Mouse (Mus musculus) midbrain, postnatal 0 days (tissue): Measurements from ENCODE around the gene Pecr. TPM values are rescaled to one million over a fixed set of nuclear protein-coding genes. Genes with fewer than 3 reads are reported as not detected.
"Not testable (repeated sequence)": the region's sequence is repeated elsewhere in the genome, so short reads cannot be mapped to it uniquely, and the experiment has no call there.

Experiments
- ATAC-seq: fragments of 200-750 bp; cut with Nextera tagmentation; 2 replicates; pipeline ENCODE4 v1.8.0; 2017; ENCODE audit warnings: moderate number of reproducible peaks, mild to moderate bottlenecking, moderate TSS enrichment, moderate library complexity; ENCODE audit not compliant: low FRiP score
- DNase-seq: peaks from one replicate; pipeline ENCODE4 v3.0.0-alpha.2; 2015; ENCODE audit warnings: low spot score
- H3K27ac ChIP-seq: fragments of 300-500 bp; sonication (generic); 2 replicates; pipeline ENCODE4 v1.5.1; 2014; ENCODE audit warnings: low read depth, mild to moderate bottlenecking, low read length, mixed read lengths
- H3K27me3 ChIP-seq: fragments of 300-500 bp; sonication (generic); 2 replicates; pipeline ENCODE4 v1.6.1; 2014; ENCODE audit warnings: low read length, control low read depth, mixed read lengths; ENCODE audit not compliant: insufficient read depth
- H3K36me3 ChIP-seq: fragments of 300-500 bp; sonication (generic); 2 replicates; pipeline ENCODE4 v1.6.1; 2014; ENCODE audit warnings: low read length, control low read depth, mixed read lengths; ENCODE audit not compliant: insufficient read depth
- H3K4me1 ChIP-seq: fragments of 300-500 bp; sonication (generic); 2 replicates; pipeline ENCODE4 v1.6.1; 2014; ENCODE audit warnings: mild to moderate bottlenecking, control low read depth, antibody characterized with exemption, low read length, mixed read lengths; ENCODE audit not compliant: insufficient read depth
- H3K4me2 ChIP-seq: fragments of 300-500 bp; sonication (generic); 2 replicates; pipeline ENCODE4 v1.6.1; 2014; ENCODE audit warnings: low read depth, mild to moderate bottlenecking, low read length, mixed read lengths; ENCODE audit not compliant: poor library complexity, severe bottlenecking
- H3K4me3 ChIP-seq: fragments of 300-500 bp; sonication (generic); 2 replicates; pipeline ENCODE4 v1.5.1; 2014; ENCODE audit warnings: low read depth, mild to moderate bottlenecking, low read length, moderate library complexity
- H3K9ac ChIP-seq: fragments of 300-500 bp; sonication (generic); replicated peaks from 2 replicates; pipeline ENCODE4 v1.6.1; 2014; ENCODE audit warnings: mild to moderate bottlenecking, low read length, moderate library complexity, mixed read lengths; ENCODE audit not compliant: poor library complexity, severe bottlenecking
- H3K9me3 ChIP-seq: fragments of 300-500 bp; sonication (generic); 2 replicates; pipeline ENCODE4 v1.6.1; 2016; ENCODE audit warnings: low read length, control low read depth
- CTCF ChIP-seq: IDR thresholded peaks from 2 replicates; pipeline ENCODE4 v1.5.1; 2016; ENCODE audit warnings: antibody characterized with exemption, mild to moderate bottlenecking
- WGBS: fragments of 180-500 bp; shearing (Covaris S2); extraction: QIAGEN DNeasy Blood & Tissue Kit; methylation state at CpG from one replicate; pipeline ENCODE4 v1.1.7; 2014; 5-methylcytosine and 5-hydroxymethylcytosine counted together
- polyA plus RNA-seq: library from polyadenylated mRNA; unstranded; fragments of >200 nt; fragmentation: Nextera tagmentation; extraction: Ambion mirVana; gene quantifications from 2 replicates; pipeline ENCODE4 v1.2.1, GENCODE M21; 2015
- total RNA-seq: library from RNA; depleted of rRNA; stranded (reverse); fragments of >200 nt; gene quantifications from 2 replicates; pipeline ENCODE4 v1.2.3, GENCODE M21; 2014

Pecr gene
- total and polyA plus RNA-seq, 2 experiments from 2014 or later = 2.7 to 10.2 TPM

GRCm38 (mm10) chr1:72237007-72237775 lies 46.9 kb downstream of the Pecr start:
- DNase-seq = no peak
- Histone ChIP-seq H3K4me2 (peak overlapping the region; percentile 33), H3K4me3 (peak overlapping the region; percentile 23; the same call in 1 of the 2 replicates), H3K9ac (no peak overlapping the region), H3K9me3 (no peaks in the 10 kb centered on the region), H3K27ac (no peak overlapping the region), H3K4me1 (no peaks in the 10 kb centered on the region), H3K36me3 (no peaks in the 10 kb centered on the region), H3K27me3 (no peaks in the 10 kb centered on the region)
- peak; percentile 44 for ATAC-seq
- WGBS = 8% methylated on average over 11 of the region's 13 CpGs
- TF ChIP-seq CTCF = no peak

DNA sequence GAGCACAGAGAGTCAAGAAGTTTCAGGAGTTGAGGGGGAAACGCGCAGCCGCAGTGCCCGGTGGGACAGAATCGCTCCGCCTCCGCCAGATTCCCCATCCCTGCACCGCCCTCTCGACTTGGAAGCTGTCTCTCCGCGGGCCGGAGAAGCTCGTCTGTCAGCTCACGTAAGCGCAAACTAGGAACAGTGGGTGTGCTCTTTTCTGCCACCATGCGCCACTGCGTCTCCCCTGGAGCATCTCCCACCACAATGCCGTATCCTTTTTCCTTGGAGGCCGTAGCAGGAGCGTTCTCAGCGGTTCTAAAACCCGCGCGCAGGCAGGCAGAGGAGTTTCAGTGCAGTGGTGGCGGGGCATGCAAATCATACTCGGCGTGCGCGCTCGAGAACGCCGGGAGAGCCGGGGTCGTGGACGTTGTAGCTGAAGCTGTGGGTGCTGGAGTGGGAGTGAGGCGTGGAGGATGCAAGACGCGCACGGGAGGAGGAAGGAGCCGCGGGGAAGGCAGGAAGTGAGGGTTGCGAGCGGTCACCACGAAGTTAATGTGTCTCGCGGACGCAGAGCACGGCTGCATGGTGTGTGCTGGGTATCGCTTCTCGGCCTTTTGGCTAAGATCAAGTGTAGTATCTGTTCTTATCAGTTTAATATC lies 47.6 kb downstream of the Pecr start:
- not testable (repeated sequence) for H3K27me3 ChIP-seq, H3K36me3 ChIP-seq, H3K4me1 ChIP-seq, H3K9me3 ChIP-seq
- Histone ChIP-seq H3K27ac (peak overlapping the region; percentile 70), H3K4me3 (peak overlapping the region; percentile 52), H3K4me2 (peak overlapping the region; percentile 74), H3K9ac (peak overlapping the region; percentile 64)
- peak; percentile 40 for TF ChIP-seq CTCF
- WGBS = under 1% methylated on average over 35 of the region's 50 CpGs
- ATAC-seq = peak; percentile 84
- DNase-seq = peak; percentile 84

- not testable (repeated sequence) for H3K4me3 ChIP-seq, H3K27ac ChIP-seq, H3K4me1 ChIP-seq, H3K27me3 ChIP-seq, H3K9ac ChIP-seq, ATAC-seq, H3K9me3 ChIP-seq, H3K36me3 ChIP-seq, H3K4me2 ChIP-seq, DNase-seq
- TF ChIP-seq CTCF = peak; percentile 58
- WGBS = 82% methylated on average over 10 of the region's 10 CpGs
These were observed 51.5 kb downstream of the Pecr start for GRCm38 (mm10) chr1:72232592-72232991.

GRCm38 (mm10) chr1:72228974-72229373 lies 55.1 kb downstream of the Pecr start:
- no peak for DNase-seq
- Histone ChIP-seq H3K27me3 (no peaks in the 10 kb centered on the region), H3K4me2 (no peak overlapping the region), H3K9ac (no peak overlapping the region), H3K4me3 (no peak overlapping the region), H3K9me3 (no peaks in the 10 kb centered on the region), H3K36me3 (no peaks in the 10 kb centered on the region), H3K27ac (no peak overlapping the region), H3K4me1 (no peaks in the 10 kb centered on the region)
- 16% methylated on average over 3 of the region's 3 CpGs for WGBS
- no peak for ATAC-seq
- no peak for TF ChIP-seq CTCF

- Histone ChIP-seq H3K36me3 (no peaks in the 10 kb centered on the region), H3K4me1 (no peaks in the 10 kb centered on the region), H3K4me3 (no peak overlapping the region), H3K9me3 (no peaks in the 10 kb centered on the region), H3K27ac (no peak overlapping the region), H3K4me2 (no peak overlapping the region), H3K9ac (no peak overlapping the region), H3K27me3 (no peaks in the 10 kb centered on the region)
- DNase-seq (no peak), ATAC-seq (no peak)
- 91% methylated on average over 5 of the region's 5 CpGs for WGBS
- TF ChIP-seq CTCF = no peak
These were observed 56.6 kb downstream of the Pecr start for GRCm38 (mm10) chr1:72227546-72227945.

- no peak overlapping the region for H3K4me3 ChIP-seq
- ATAC-seq (no peak), DNase-seq (no peak)
- WGBS = 56% methylated on average over 4 of the region's 4 CpGs
- H3K36me3 ChIP-seq = no peaks in the 10 kb centered on the region
- H3K27ac ChIP-seq = no peak overlapping the region
- TF ChIP-seq CTCF = no peak
- peak overlapping the region; percentile 67; the same call in 1 of the 2 replicates for H3K4me2 ChIP-seq
- H3K9me3 ChIP-seq = no peaks in the 10 kb centered on the region
- H3K9ac ChIP-seq = no peak overlapping the region
- no peaks in the 10 kb centered on the region for H3K4me1 ChIP-seq
- no peaks in the 10 kb centered on the region for H3K27me3 ChIP-seq
These were observed 57.1 kb downstream of the Pecr start for GRCm38 (mm10) chr1:72226887-72227481.
